Mouse (Mus musculus) small intestine, adult 2 months (tissue): ENCODE data around the gene Wdr18.

Source experiments
- CTCF ChIP-seq: fragments of 200-500 bp; IDR thresholded peaks from 2 replicates; pipeline ENCODE4 v1.5.1; 2012; ENCODE audit warnings: low read depth, mild to moderate bottlenecking, control low read depth, inconsistent platforms, low read length, moderate library complexity, mixed read lengths; ENCODE audit not compliant: insufficient replicate concordance, insufficient read length; ENCODE audit errors: extremely low read depth
- POLR2A ChIP-seq: fragments of 200-500 bp; IDR thresholded peaks from 2 replicates; pipeline ENCODE4 v1.6.1; 2012; ENCODE audit warnings: low read depth, mild to moderate bottlenecking, control low read depth, inconsistent platforms, low read length, moderate library complexity

GRCm38 (mm10) chr10:79983205-79983604, 23.3 kb downstream of the Wdr18 start:
- TF ChIP-seq CTCF (no peak), POLR2A (no peak)
